Mouse (Mus musculus) liver, adult (tissue): ENCODE data around the gene Ust.

Experiments used
- GATA4 ChIP-seq: IDR thresholded peaks from 2 replicates; pipeline ENCODE4 v1.6.1; 2014; ENCODE audit warnings: mild to moderate bottlenecking, low read length; ENCODE audit not compliant: insufficient replicate concordance

Ust gene

DNA sequence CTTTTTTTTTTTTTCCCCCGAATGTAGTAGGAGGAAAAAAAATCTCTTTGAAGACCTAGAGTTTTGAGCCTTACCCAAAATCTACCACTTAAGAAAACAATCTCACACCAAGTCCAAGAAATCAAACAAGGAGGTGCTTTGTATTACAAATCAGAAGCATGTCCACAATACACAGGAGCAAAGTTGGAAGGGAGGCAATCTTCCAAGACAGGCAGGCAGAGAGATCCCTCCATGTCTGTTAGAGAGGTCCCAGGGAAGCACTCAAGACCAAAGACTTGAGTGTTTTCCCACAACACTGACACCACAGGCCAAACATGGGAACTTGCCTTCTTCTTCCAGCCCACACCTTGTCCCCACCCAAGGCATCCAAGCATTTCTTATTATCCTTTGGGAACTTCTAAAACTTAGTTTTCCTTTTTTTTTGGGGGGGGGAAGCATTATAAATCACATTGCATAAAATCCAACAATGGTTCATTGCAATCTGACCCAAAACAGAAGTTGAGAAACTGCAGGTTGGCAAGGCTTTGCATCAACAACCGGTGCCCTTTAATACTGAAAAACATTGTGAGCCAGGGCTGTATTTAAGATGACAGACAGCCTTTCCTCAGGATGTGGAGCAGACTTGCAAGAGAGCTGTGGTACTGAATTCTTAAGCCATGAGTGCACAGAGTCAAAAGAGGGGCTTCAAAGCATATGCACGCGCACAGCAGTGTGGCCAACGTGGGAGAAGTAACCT is 49.8 kb downstream of the Ust start:
- no peak for TF ChIP-seq GATA4

DNA sequence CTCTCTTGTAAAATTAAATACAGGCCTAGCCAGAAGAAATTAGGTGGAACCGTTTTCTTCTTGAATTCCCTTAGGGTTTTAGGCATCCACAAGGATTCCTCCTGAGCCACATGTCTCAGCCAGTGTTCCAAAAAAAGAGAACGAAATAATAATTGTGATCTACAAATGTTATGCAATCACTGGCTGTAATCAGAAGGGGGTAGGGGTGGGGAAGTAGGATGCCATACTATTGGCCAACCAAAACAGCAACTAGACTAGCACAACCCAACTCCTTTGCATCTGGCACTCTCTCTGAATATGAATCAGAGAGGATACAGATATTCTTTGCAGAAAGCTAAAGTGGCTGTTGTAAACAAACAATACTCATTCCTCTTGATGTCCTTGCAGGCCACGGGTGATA is 52.7 kb downstream of the Ust start:
- no peak for TF ChIP-seq GATA4

DNA sequence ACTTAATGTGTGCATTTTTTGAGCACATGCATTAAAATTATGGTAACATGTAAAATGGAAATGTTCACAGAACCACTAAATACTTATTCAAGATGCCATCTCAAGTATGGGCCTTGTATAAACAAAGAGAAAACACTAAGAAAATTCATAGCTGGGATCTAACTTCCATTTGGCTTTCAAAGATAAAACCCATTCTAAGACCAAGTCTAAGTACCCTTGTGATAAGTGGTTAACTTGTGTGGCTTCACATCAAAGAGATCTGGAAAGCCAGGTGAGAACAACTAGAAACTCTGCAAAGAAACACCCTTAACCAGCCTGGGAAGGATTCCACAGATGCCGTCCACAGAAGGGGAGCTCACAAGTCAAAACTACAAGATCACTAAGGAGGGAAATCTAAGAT is 53.4 kb downstream of the Ust start:
- TF ChIP-seq GATA4: no peak

DNA sequence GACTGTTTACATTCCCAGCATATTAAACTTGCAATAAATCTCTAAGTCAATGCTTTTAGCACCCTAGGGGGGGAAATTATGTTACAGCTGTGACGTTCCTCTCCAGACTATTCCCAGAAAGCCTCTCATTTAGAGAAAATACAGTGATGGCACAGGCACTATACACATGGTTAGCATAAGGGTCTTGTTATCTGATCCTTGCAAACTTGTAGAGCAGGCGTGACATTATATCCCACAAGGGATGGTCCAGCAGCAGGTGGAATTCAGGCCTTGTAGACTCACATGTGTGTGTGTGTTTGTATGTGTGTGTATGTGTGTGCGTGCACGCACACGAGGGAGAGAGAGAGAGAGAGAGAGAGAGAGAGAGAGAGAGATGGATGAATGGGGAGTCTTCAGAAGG is 57.3 kb downstream of the Ust start:
- TF ChIP-seq GATA4: no peak

DNA sequence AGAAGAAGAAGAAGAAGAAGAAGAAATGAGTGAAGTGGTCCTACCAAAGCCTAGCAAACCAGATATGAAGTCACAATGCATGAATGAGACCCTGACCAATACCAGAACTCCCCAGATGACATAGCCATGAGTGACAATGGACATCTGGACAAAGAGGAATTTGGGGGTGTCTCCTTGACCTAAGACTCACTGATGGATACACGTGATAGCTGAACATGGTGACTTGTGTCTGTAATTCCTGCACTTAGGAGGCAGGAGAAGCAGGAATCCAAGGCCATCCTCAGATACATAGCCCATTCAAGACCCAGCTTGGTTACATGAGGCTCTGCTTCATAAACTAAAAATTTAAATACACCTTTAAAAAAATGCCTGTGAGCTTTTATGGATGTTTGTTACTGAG is 63.9 kb downstream of the Ust start:
- TF ChIP-seq GATA4: no peak

DNA sequence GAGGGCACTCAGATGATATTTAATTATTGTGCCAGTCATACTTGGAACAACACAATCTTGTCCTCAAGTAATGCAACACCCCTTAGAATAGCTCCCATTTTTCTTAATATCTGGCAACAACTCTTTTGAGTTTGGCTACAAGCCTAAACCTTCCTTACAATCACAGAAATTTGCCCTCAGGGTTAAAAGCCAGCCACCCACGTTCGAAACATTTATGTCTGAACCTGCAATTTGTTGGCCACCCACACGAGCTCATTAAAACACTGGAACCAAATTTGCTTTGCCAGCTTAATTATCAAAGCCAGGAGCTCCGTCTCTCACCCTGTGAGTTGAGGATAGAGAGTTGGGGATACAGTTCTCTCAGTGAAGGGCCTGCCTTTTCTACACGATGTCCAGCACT is 70.9 kb downstream of the Ust start:
- no peak for TF ChIP-seq GATA4

DNA sequence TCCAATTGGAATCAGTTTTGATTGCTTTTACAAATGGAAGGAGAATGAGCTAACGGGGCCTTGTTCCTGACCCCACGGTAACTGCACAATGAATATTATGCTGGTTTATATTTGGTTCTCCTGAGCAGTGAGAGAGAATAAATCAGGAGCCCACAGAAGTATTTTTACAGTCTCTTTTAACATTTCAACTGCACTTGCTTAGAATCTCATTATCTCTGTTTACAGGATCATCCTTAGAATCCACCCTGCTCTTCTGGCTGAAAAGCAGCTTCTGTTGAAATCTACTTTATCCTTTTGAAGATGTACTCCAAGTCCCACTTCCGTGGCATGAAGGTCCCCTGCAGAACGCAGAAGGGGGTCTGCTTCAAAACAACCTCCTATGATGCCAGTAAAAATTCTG is 71.7 kb downstream of the Ust start:
- TF ChIP-seq GATA4: no peak

DNA sequence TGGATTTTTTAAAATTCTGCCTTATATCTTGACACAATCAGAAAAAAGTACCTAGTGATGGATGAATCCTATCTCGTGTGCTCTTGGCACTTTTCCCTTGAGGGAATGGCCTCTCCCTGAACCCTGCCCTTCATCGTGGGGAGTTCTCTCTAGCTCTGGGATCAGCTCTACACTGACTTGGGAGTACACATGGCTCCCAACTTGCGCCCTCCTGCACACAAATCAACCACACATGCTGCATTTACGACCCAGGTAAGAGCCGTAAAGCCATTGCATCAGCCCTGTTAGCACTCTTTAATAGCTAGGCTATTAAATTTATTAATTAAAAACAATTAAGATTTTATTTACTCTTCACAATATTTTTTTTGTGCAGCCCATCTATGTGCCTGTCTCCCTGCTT is 74.6 kb downstream of the Ust start:
- TF ChIP-seq GATA4: no peak

DNA sequence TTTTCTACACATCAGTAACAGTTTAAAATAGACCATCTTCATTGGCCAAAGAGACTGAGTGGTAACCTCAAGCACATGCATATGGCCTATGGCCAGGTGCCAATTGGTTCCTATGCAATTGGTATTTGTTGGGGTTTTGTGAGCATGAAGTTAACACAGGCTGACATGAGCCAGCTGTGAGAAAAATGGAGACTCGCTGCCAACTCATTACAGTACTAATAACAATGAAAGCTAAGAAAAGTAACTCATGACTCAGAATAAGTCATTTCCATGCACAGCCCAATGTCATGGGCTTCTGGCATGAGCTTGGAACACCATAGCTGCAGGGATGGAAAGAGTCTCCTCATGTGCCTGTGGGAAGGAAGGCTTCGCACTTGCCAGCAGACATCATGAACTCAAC is 86.8 kb downstream of the Ust start:
- TF ChIP-seq GATA4: no peak

DNA sequence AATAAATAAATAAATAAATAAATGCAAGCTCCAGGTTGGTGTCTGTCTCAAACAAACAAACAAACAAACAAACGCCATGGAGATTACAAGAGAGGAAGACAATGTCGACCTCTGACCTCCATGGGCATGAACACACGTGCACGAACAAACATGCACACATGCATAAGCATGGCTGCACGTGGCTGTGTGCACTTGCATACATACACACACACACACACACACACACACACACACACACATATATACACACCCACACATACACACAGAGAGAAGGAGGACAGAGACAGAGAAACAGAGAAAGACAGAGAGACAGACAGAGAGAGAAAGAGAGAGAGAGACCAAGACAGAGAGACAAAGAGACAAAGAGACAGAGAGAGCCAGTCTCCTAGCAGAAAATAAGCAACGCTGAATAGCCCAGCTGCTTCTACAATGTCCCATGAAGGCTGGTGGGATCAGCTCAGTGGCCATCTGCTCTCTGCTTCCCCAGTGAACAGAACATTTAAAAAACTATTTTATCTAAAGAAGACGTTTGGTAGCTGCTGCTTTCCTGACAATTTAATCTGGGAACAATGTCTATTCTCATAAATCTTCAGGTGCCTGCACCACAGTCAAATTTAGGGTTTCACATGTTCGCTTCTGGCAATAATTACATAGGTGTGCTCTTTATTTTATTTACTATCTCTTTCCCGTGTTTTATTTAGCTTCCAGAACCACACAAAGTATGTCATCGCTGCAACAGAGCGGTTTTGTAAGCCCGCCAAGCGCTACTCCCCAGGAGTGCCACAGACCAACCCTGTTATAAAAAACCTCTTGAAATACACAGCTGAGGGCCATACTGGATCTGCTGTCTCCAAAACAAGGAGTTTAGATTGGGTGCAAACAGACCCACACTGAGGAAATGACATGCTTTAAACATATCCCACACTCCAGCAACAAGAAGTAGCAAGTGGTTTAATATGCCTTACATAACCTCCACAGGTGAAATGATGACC is 89.5 kb downstream of the Ust start:
- TF ChIP-seq GATA4: no peak

DNA sequence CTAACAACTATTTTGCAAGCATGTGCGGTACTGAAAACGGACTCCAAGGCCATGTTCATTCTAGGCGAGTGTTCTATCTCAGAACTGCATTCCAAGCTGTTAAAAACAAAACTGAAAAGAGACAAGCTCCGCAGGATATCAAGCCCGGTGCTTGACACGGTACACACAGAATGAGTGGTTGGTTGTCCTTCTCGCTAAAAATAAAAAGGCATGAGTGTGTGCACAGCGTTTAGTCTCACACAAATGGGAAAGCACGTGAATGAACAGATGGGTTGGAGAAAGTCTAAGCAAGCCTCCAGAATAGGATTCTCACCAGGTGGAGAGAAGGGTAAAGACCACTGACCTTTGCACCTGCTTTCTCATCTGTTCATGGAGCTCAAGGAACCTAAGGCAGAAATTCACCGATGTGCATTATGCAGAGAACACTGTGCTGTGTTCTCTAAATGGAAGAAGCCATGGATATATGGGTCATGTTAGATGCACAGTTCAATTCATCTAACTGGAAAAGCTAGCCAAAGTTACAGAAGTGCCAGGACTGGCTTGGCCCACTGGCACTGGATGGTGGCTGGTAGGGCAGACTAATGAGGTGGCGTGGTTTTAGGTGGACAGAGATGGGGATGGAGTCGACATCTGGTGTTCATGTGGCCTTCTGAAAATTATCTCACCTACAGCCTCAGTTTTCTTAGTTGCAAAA is 90.8 kb downstream of the Ust start:
- TF ChIP-seq GATA4: no peak

DNA sequence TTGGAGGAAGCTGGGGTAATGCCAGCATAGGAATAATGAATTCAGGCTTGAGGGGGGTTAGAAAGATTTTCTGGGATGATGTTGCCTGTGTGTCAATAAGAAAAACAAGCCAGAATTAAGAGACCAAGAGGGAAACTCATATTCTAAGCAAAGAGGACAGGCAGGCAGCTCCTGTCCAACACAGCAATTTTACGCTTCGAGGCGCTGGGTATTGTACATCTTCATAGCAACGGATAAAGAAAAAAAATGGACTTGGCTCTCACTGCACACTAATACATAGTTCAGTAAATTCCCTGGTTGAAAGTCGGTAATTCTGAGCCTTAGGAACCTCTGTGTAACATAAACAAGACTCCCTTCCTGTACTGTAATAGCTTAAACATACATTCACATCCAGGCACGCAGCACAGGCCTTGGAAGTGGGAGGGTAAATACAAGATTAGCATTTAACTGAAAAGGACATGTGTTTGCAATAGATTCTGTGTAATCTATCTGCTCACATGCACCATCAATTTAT is 99.1 kb downstream of the Ust start:
- TF ChIP-seq GATA4: no peak

DNA sequence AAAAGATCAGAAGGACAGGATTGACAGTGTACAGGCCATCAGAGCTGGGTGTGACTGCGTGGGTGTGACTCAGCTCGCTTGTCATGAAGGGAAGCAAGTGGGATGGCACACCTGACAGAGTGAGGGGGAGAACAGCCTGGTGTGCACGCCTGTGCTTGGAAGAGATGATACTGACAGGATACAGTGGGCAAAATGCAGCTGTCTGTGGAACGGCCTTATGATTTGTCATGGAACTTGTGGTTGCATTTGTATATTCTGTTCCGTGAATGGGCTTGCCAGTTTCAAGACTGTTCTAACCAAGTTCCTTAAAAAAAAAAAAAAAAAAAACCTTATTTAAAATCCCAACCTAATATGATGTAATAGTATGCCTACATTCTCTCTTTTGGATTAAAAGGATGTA is 103.2 kb downstream of the Ust start:
- TF ChIP-seq GATA4: no peak

DNA sequence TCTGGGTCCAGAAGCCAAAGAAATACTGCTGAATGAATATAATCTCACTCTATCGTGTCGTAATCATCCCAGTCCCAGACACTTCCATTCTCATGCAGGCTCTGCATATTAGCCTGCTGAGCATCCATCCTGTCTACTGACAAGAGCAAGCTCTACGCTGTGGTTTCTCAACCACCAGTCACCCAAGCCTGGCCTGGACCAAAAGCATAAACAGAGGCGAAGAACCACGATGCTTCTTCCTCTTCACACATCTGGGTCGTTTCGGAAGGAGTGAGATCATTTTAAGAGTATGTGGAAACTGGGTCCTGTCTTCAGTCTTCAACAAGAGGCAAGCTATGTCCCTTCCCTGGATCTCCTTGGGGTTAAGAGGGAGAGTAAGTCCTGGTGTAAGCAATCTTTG is 103.6 kb downstream of the Ust start:
- TF ChIP-seq GATA4: no peak

DNA sequence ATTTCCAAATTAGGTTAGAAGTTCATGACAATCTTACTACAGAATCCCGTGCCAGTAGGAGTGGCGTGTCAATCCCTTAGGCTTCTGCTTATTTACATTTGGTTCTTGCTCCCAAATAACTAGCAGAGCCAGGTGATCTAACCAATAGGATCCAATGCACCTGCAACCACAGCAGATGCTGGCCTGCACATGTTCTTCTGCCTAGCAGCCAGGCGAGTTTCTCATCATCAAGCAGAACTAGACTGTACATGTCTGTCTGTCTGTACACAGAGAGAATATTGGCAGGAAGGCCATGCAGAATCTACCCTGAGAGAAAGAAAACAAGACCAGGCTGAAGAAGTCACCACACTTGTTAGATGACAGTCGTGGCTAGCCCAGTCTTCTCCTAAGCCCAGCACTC is 113.5 kb downstream of the Ust start:
- TF ChIP-seq GATA4: no peak
